In genomic region chr17:29237772-29238420, GRCm38 (mm10) we compare ENCODE assay signal across 8 mouse cellular contexts. TPM values are rescaled to one million over a fixed set of nuclear protein-coding genes. Genes with fewer than 3 reads are reported as not detected.
DNase-seq lines count a peak whose midpoint lies in the region; ATAC-seq and TF ChIP-seq lines count a peak whose summit lies in the region.

Gene Cpne5, minus strand, starts transcription at chr17:29238167.

- H3K27ac ChIP-seq in cerebellum, adult 2 months (ENCODE audit: insufficient read depth, low read length), result no peak within 1 kb of the TSS
- no peak within 1 kb of the TSS for H3K27ac ChIP-seq in lung, embryonic 14.5 days (ENCODE audit: low read depth)
- peak within 1 kb of the TSS; percentile 36 for H3K27ac ChIP-seq in hindbrain, embryonic 16.5 days (ENCODE audit: low read depth, low read length)
- H3K27ac ChIP-seq in liver, embryonic 16.5 days (ENCODE audit: low read length), result no peak within 1 kb of the TSS

- no peaks in the 10 kb centered on the region; the same call in 1 of the 2 replicates for H3K27me3 ChIP-seq in cerebellum, adult 2 months (ENCODE audit: control insufficient read depth, insufficient read depth, low read length)
- H3K27me3 ChIP-seq in lung, embryonic 14.5 days (ENCODE audit: insufficient read depth, low read length), result peaks cover 36% of the 10 kb centered on the region
- peaks cover 5% of the 10 kb centered on the region; the same call in 1 of the 2 replicates for H3K27me3 ChIP-seq in hindbrain, embryonic 16.5 days (replicated peaks; ENCODE audit: control insufficient read depth, insufficient read depth, low read length)
- H3K27me3 ChIP-seq in liver, embryonic 16.5 days (ENCODE audit: control insufficient read depth, insufficient read depth, low read depth, low read length), result peaks cover 37% of the 10 kb centered on the region

- H3K4me1 ChIP-seq in cerebellum, adult 2 months (ENCODE audit: control insufficient read depth, insufficient read depth, low read length), result no peaks in the 10 kb centered on the region
- H3K4me1 ChIP-seq in lung, embryonic 14.5 days (ENCODE audit: insufficient read depth), result no peaks in the 10 kb centered on the region; the same call in 1 of the 2 replicates
- H3K4me1 ChIP-seq in hindbrain, embryonic 16.5 days (ENCODE audit: control insufficient read depth, insufficient read depth, low read depth, low read length), result peaks cover 7% of the 10 kb centered on the region
- H3K4me1 ChIP-seq in liver, embryonic 16.5 days (ENCODE audit: control insufficient read depth, low read depth, low read length), result no peaks in the 10 kb centered on the region; the same call in none of the 2 replicates

- peak within 1 kb of the TSS; percentile 57 for H3K4me3 ChIP-seq in cerebellum, adult 2 months (replicated peaks; ENCODE audit: insufficient read depth, low read depth, low read length)
- H3K4me3 ChIP-seq in lung, embryonic 14.5 days (ENCODE audit: low read depth, low read length), result peak within 1 kb of the TSS; percentile 61
- H3K4me3 ChIP-seq in hindbrain, embryonic 16.5 days (ENCODE audit: low read length), result peak within 1 kb of the TSS; percentile 56
- H3K4me3 ChIP-seq in liver, embryonic 16.5 days (ENCODE audit: low read depth, low read length), result peak within 1 kb of the TSS; percentile 53

- no peak for TF ChIP-seq POLR2A in cerebellum, adult 2 months (IDR thresholded peaks at IDR 0.05; ENCODE audit: borderline replicate concordance, insufficient read depth, low read length)

- H3K4me2 ChIP-seq in lung, embryonic 14.5 days, result peak within 1 kb of the TSS; percentile 100
- H3K4me2 ChIP-seq in hindbrain, embryonic 16.5 days (ENCODE audit: low read length), result peak within 1 kb of the TSS; percentile 95
- H3K4me2 ChIP-seq in liver, embryonic 16.5 days (ENCODE audit: low read depth, low read length), result peak within 1 kb of the TSS; percentile 65

- ATAC-seq in lung, embryonic 14.5 days (ENCODE audit: insufficient read depth), result peak; percentile 59
- ATAC-seq in hindbrain, embryonic 16.5 days, result peak; percentile 65
- ATAC-seq in liver, embryonic 16.5 days (ENCODE audit: low read depth), result no peak

- DNase-seq in cerebellum, adult 2 months, result peak in 1 of 2 experiments; percentile 23
- DNase-seq in cerebellum, adult 11-12 months, result no peak
- peak; percentile 49 for DNase-seq in lung, embryonic 14.5 days
- no peak for DNase-seq in lung, adult 18-20 months
- DNase-seq in right cerebral cortex, postnatal 25 days, result peak; percentile 53
- no peak for DNase-seq in natural killer cell, adult 2 months (ENCODE audit: low spot score in 2 of 2)

- no peaks in the 10 kb centered on the region for H3K9me3 ChIP-seq in lung, embryonic 14.5 days (ENCODE audit: low read depth, low read length)
- no peaks in the 10 kb centered on the region for H3K9me3 ChIP-seq in hindbrain, embryonic 16.5 days (ENCODE audit: control insufficient read depth, low read length)
- H3K9me3 ChIP-seq in liver, embryonic 16.5 days (replicated peaks; ENCODE audit: control insufficient read depth, low read length), result no peaks in the 10 kb centered on the region

- H3K36me3 ChIP-seq in lung, embryonic 14.5 days (ENCODE audit: insufficient read depth), result no peaks in the 10 kb centered on the region
- H3K36me3 ChIP-seq in hindbrain, embryonic 16.5 days (ENCODE audit: control insufficient read depth, insufficient read depth, low read length), result no peaks in the 10 kb centered on the region
- H3K36me3 ChIP-seq in liver, embryonic 16.5 days (ENCODE audit: control insufficient read depth, insufficient read depth), result no peaks in the 10 kb centered on the region

- WGBS in cerebellum, adult 2 months, result 2% methylated on average over 69 of the region's 73 CpGs
- WGBS in lung, embryonic 14.5 days, result under 1% methylated on average over 64 of the region's 73 CpGs
- under 1% methylated on average over 42 of the region's 73 CpGs for WGBS in hindbrain, embryonic 16.5 days
- WGBS in liver, embryonic 16.5 days (ENCODE audit: insufficient replicate concordance), result under 1% methylated on average over 48 of the region's 73 CpGs

- no peak for TF ChIP-seq CTCF in cerebellum, adult 2 months (IDR thresholded peaks at IDR 0.05; ENCODE audit: borderline replicate concordance, insufficient read depth, low read depth, low read length)
- TF ChIP-seq CTCF in lung, embryonic 14.5 days (IDR thresholded peaks at IDR 0.05; ENCODE audit: low read depth), result no peak

- H3K9ac ChIP-seq in lung, embryonic 14.5 days, result peak within 1 kb of the TSS; percentile 59
- H3K9ac ChIP-seq in hindbrain, embryonic 16.5 days (ENCODE audit: low read depth, low read length), result peak within 1 kb of the TSS; percentile 76
- no peak within 1 kb of the TSS for H3K9ac ChIP-seq in liver, embryonic 16.5 days (ENCODE audit: low read depth, low read length)

RNA-seq across cellular contexts. Expression of gene Cpne5, which starts in this region (rescaled TPM):
- 7.5 and 8.4 TPM in 2 replicates for polyA plus RNA-seq in cerebellum, adult 2 months (2012; rRNA removed)
- polyA plus RNA-seq in lung, embryonic 14.5 days (2014; fragmentation: Nextera tagmentation; extraction: Ambion mirVana), result 6.7 and 6.9 TPM in 2 replicates
- 48.1 and 51.2 TPM in 2 replicates for polyA plus RNA-seq in hindbrain, embryonic 16.5 days (2015; fragmentation: Nextera tagmentation; extraction: Ambion mirVana)
- polyA plus RNA-seq in liver, embryonic 16.5 days (2015; fragmentation: Nextera tagmentation; extraction: Ambion mirVana), result 0.09 and 0.24 TPM in 2 replicates

Comparison
In these comparisons a context has a peak if more than half of its experiments do, and no peak if none do; other contexts are left out.
1. DNase-seq: peak in lung, embryonic 14.5 days (single experiment) and right cerebral cortex, postnatal 25 days (single experiment); none in cerebellum, adult 11-12 months (single experiment), lung, adult 18-20 months (0 of 2) and natural killer cell, adult 2 months (0 of 2).
2. Peak in every context shown above with its lines, with median percentiles within 50 percentile points of each other: H3K4me3 ChIP-seq and H3K4me2 ChIP-seq.